Mouse (Mus musculus) kidney, postnatal 36 days (tissue): Measurements from ENCODE around the gene 6430531B16Rik.

Experiments used
- DNase-seq, 2 experiments: peaks; one replicate each; pipeline ENCODE4 v3.0.0; 2021 to 2022; ENCODE audit warnings: mixed read lengths in 2 of 2

The 6430531B16Rik gene

DNA sequence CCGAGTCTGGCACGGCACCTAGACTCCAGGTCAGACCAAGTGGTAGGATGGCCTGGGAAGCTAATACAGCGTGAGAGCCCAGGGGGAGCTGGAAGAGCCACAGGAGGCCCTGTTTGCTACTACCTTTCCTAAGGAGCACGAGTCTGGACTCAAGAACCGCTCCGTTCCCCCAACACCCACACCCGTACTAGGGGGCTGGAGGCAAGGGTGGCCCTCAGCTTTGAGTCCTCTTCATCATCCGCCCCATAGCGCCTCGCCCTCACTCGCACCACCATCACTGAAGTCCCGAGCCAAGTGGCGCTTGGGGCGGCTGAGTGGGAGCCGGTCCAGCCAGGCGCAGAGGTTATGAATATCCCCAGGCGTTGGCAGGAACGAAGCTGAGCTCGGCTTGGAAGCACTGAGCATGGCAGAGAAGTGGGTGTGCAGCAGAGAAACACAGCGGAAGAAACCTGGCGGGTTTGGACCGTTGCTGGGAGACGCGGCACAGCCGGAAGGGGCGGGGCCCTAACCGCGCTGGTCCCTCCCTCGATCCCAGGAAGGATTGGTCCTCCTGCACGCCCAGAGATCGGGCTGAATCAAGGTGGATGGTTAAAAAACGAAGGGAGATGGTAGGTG, at the start of gene 6430531B16Rik:
TSS of gene 6430531B16Rik (minus strand) at position 478 of the 615 bp plus-strand sequence.
- peak; percentile 84 to 90 for DNase-seq

DNA sequence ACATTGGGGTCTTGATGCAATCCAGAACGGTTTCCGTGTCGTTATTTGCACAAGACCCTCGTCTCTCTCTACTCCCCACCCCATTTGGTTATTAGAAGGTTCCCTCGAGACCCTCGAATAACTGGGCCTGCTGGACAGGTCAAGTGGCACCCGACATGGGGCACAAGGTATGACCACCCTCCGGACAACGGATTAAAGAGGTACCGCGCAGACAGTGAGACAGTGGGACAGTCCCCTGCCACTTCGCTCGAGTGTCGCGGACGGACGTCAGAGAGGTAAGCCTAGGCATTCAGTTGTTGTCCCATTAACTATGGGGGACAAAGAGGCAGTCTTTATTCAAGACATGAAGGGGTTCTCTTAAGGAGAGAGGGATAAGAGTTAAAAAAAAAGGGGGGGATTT, 32.8 kb upstream of the 6430531B16Rik start:
- no peak for DNase-seq

DNA sequence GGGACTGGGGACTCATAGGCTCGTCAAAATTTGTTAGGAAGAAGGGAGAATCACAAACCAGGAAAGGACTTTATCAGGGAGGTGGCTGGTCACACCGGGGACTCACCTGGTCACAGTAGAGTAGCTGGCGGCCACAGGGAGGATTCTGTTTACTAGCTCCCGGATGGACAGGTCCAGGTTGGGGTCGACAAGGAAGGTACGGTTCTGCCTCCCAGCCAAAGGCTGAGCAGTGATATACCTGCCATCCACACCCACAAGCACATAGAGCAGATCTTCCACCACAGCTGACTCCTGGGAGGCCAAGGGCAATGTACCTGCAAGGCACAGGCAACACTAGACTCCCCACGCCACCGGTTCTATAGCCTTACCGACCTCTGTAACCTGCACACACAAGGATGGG, 29.2 kb upstream of the 6430531B16Rik start:
- DNase-seq, result no peak

DNA sequence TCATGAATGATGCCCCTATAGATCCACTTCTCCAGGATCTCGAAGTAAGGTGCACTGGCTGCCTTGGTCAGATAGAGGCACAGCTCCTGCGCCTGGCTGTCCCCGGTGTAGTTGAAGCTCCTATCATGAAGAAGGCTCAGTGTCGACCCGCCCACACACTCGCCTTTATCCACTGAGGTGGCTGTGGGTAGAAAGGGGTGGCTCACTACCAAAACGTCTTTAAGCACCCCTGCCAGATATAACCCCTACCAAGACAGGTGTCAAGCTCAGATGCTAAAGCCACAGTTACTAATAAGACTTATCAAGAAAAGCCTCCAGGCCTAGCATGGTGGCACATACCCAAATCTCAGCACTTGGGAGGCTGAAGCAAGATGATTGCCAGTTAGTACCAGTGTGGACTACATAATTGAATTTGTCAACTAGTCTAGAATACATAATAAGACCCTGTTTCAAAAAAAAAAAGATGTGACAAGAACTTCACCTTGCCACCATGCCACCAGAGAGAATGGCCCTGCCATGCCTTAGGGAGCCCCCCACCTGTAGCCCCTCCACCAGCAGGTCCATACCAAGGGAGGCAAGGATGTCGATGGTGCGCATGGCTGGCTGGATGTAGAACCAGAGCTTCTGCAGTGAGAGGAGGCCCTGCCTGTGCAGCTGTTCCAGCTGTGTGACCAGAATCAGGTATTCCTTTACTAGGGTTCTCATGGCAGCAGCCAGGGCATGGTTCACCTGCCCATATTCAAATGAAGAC, 28.5 kb upstream of the 6430531B16Rik start:
- DNase-seq, result no peak

DNA sequence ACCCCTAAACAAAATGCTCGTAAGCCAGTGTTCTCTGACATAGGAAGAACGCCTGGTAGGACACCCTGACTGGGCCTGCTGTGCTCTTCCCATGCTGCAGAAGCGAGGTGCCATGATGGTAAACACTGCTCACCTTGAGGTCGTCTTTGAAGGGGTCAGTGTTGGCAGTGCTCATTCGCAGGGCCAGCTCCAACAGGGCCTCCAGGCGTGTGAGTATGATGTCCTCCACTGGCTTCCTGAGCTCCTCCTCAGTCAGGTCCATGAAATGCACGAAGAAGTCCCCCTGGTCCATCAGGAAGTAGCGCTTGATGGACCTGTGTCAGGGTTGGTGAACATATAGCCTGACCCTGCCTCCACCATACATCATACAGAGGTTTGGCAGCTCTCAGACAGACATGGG, 26.1 kb upstream of the 6430531B16Rik start:
- DNase-seq, result no peak

DNA sequence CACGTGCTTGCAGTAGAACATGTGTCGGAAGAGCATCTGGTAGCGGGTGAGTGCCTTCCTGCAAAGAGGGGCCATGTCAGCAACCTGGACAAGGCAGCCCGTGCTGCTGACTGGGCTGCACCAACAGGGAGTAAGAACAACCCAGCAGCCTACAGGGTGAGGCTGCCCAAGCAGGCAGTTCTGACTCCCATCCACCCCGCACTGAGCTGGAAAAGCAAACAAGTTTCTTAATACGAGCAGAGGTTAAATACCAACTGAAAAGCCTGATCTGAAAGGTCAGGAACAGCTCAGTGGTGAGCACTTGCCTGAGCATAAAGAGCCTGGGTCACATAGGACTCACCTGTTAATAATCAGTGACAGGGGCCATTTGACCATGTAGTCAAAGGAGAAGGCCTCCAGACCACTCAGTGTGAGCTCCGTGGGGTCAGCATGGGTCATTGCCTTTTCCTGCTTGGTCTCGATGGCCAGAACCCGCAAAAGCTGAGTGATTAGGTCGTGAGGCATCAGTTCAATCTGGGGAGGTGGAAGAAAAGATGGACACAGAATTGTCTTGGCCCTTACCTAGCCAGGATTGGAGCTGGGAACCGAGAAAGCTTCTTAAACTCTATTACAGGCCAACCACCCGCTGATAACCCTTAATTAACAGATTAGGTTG, 22.7 kb upstream of the 6430531B16Rik start:
- DNase-seq, result no peak

DNA sequence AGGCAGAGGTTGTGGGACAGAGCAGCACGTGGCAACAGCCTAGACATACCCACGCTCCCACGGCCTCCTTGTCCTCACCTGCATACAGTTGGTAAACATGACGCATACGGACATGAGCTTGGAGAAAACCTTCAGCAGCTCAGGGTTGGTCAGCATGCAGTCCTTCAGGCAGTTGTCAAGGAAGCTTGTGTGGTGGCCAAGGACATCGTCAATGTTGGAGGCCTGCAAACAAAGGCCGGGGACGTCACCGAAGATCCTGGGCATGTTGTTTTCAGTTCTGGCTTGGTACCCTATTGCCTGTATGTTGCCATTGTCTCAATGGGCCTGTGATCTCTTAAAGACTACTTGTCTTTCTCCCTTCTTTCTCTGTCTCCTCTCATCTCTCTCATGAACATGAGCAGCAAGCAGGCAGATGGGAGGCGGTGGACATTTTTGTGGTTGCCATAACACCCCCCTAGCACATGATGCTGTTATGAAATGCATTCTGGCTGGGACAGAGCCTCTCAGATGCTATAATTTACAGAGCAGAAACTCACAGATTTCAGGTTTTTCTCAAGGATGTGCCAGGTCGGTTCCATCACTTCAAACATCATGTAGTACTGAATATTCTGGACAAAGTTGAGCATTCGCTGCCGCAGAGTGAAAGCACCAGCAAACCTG, 20.3 kb upstream of the 6430531B16Rik start:
- DNase-seq, result no peak

DNA sequence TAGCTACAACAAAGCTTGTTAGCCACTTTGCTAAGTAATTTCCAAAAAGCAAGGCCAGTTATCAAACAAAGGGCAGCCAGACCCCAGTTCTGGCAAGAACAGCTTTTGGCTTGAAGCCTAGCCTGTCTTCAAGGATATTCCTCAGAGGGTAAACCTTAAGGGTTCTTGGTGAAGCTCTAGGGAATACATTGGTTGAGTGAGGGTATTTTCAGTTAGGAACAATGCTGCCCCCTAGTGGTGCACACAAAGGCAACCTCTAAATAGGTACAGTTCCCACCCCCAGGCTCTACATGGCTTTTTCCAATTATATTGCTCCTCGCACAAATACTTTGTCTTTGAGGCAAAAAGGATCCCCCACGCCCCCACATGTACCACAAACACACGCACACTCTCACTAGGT, 16.1 kb upstream of the 6430531B16Rik start:
- DNase-seq, result peak; percentile 53 to 78

DNA sequence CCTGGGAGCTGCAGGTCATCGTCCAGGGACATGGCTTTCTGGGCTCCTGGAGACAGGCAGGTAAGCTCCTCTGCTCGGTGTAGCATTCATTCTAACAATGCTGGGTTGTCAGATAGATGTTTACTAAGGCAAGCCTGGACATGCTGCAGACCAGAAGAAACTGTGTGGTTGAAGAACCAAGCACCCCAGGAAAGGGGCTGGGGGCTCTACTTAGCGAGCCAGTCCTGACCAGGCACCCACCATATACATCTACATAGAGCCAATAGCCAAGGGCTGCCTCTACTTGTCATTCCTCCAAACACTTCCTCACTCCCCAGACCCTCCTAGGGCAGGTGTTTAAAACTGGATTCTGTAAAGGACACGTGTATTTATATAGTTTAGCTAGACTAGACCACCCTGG, 15.6 kb upstream of the 6430531B16Rik start:
- DNase-seq, result no peak

DNA sequence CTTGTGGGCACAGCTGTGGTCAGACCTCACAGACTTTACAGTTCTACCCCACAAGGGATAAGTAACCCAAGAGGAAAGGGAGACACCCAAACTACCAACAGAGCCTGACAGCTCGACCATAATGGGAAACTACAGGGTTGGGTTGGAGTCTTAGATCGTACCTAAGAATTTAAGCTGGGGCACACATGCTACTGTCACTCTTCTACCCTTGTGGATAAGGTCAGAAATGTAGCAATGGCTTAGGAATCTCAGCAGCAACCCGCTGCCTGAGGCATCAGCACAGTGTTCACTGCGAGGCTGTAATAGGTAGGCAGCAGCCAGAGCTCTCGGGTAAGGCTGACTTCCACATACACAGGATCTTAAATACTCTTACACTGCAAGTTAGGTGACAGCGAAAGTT, 15.0 kb upstream of the 6430531B16Rik start:
- DNase-seq, result no peak

DNA sequence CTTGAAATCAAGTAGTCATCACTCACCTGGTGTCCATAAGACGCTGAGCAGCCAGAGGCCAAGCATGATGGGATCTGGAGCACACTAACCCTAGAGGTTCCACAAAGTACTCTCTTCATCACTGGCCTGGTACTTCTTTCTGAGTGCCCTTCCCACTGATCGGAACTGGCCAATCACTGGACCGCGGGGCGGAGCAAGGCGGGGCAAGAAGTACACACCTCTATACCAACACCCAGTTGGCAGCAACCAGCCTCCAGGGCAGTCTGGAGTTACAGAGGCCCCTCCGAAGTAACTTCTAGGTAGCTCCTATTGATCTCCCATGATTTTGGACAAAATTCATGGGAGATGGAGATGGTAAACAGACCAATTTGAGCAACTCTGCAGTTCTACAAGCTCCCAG, 13.9 kb upstream of the 6430531B16Rik start, which contains the start of gene Adam8:
TSS of gene Adam8 (minus strand) at position 157 of the 400 bp plus-strand sequence.
- peak; percentile 14 to 52 for DNase-seq

DNA sequence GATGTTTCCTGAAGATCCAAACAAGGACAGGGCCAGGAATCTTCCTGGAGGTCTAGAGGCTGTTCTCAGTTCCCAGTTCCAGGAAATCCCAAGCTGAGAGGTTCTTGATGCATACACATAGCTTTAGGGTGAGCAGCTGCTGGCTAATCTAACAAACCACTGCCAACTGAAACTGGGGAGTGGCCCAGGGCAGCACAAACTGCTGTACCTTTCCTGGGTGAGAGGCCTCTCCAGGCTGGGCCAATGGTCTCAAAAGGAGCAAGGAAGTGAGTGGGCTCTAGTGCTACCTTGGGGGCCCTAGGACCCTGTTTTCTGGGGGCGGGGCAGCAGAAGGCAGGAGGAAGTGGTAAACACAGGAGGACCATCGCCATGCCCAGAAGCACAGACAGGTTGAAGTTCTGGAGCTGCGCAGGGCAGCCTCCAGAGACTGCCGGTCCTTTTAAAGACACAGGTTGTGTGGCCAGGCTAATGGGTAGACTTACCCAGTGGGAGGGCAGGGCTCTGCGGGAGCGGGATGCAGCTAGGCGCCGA, 12.4 kb upstream of the 6430531B16Rik start:
- no peak for DNase-seq

DNA sequence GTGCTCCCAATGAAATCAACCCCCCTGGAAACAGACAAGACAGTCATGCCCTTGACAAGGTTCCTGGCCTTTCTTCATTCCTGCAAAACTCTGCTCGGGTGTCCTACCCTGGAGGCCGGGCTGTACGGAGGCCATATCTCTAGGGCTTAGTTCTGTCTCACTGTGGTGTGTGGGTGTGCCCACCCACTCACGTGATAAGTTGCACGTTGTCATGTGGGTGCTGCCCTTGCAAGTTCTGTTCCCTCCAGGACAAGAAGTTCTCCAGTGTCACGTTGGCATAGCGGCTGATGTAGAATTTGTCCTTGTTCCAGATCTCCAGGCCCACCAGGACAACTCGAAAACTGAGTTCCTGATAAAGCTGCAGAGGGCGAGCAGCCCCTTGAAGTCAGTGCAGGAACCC, 9.7 kb upstream of the 6430531B16Rik start:
- DNase-seq, result no peak

DNA sequence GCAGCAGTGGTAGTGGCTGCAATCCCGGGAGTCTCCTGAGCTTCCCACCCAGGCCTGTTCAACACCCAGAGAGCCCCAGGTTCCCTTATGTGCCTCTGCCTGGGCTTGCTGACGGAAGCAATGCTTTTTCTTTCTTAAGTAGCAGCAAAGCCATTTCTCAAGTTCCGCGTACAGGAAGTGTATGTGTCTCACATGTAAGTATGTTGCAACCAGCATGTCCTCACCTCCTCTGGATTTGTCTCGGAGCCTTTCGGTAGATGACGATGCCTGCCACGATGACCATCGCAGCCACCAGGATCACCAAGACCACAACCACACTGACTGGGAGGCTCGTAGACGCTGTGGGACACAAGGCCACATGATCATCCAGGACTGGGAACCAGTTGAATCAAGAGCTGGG, 6.0 kb upstream of the 6430531B16Rik start:
- no peak for DNase-seq

DNA sequence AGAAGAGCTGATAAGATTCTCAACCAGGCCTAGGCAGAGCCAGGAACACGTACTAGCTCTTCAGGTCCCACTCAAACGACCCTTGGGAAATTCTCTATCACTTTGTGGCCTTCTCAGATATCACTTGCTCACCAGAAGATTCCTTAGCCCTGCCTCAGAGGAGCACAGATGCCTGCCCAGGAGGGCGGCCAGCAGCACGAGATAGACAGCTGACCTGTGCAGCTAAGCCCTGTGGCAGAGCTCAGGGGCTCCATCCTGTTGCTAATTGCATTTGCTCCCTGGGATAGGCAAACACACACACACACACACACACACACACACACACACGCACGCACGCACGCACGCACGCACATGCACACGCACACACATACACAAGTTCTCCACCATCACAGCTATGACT, 3.5 kb upstream of the 6430531B16Rik start:
- DNase-seq, result no peak

DNA sequence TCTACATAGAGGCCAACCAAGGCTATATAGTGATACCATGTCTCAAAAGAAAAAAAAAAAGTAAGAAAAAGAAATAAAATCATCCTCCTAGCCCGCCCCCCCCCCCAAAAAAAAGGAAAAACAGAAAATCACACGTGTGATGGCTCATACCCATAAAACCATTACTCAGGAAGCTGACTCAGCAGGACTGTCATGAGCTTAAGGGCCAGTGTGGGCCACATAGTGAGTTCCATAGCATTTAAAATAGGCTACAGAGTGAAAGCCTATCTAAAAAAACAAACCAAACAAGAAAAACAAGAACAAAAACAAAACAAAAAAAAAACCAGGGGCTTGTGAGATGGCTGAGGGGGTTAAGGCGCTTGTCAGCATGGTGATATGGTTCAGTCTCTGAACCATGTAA, 2.2 kb upstream of the 6430531B16Rik start:
- no peak for DNase-seq

DNA sequence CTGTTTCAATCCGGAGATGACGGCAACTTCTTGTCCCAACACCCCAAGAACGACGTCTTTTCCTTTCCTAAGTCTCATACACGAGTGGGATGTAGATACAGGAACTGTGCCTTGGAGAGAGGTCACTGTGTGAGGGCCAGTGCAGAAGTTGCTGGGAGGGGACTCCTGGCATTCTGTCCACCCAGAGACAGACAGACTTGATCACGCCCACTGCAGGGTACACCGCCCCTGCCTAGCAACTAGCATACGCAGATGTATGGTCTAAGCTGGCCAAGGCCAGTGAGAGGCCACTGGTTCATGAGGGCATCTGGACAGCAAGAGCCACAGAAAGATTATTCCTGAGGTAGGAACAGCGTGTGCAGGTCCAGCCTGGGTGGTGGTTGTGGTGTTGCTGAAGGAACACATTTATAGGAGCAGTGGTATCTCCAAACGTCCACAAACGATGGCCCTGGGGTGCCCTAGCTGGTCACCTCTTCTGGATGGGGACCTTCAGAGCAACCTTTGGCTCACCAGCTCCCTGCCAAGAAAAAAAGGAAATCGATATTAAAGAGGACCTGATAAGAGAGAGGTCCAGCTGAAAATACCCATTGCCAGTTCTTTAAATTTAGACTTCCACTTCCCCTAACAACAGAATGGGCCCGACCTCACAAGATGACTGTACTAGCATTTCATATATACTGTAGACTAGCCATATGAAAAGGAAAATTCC, 610 bp upstream of the 6430531B16Rik start:
- DNase-seq, result peak in 1 of 2 experiments; percentile 13

DNA sequence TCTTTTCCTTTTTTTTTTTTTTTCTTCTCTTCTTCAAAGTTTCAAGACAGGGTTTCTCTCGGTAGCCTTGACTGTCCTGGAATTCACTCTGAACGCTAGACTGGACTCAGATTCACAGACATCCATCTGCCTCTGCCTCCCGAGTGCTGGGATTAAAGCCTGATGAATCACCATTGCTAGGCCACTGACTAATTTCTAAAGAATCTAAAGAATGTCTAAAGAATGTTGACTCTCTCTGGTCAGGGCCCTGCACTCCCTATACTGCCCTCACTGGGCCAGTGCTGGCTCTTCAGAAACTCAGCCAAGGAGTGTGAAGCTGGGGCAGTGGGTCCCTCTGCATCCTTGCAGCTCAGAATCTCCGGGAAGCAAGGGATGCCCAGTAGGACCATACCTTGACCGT, 3.1 kb downstream of the 6430531B16Rik start:
- DNase-seq, result no peak

DNA sequence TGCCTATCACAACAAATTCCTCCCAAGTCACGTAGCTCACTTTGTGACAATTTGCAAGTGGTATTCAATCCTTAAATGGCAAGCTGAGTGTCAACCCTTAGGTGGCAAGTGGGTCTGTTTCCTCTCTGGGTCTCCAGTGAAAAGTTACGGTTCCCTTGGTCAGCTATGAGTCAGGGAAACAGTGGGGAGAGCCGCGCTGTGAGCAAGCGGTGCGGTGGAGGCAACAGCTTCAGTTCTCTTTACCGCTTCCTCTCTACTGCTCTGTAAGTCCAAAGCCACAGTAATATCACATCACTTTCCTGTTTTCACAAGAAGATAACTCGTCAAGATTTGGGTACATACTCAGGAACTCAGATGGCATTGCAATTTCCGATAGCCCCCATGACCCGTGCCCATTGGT, 4.2 kb downstream of the 6430531B16Rik start:
- DNase-seq, result no peak

DNA sequence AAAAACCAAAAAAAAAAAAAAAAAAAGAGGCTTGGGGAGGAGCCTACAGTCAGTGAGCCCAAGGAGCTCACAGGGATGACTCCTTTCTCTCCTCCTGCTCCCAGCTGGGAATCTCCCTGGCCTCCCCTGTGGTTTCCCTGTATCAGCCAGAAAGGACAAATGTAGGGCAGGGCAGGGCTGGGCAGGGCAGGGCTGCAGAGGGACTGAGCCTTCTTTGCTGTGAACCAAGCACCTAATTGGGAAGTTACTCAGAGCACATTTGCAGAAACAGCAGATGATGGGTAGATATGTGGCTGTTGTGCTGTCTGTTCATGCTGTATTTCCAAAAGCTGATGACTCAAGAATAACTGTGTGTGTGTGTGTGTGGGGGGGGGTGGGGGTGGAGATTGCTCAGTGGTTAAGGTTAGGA, 5.6 kb downstream of the 6430531B16Rik start:
- DNase-seq, result no peak

DNA sequence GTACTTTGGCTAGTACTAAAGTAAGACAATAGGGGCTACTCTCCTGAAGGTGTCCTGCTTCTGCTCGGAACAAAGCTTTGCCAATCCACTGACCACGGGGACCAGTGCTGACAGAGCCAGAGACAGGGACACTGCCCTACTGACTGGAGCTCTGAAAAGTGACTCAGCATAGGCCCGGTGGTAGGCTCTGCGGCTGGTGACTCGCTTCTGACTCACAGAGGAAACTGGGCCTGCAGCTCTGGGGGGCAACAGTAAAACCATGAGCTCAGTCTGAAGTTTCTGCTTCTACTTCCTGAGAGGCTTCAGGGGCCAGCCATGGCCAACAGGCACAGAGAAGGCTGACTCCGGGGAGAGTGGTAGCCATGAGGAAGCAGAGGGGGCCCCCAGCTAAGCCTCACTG, 7.1 kb downstream of the 6430531B16Rik start:
- no peak for DNase-seq

DNA sequence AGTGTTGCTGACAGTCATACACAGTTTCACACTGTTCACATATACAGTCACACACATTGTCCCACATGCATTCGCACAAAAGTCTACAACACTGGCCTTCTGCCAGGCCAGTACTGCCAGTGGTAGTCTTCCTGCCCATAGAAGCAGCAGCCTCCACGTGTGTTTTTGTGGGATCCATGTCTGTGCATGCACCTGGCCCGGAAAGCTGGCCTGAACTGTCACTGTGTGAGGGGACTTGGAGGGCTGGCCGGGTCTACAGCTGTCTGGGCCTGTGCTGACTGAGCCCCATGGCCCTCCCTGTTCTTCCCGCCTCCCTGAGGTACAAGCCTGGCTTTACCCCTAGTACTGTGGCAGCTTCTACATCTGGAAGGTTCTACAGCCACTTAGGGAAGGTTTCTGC, 7.6 kb downstream of the 6430531B16Rik start:
- DNase-seq, result no peak
